Mouse (Mus musculus) lung, embryonic 15.5 days (tissue): ENCODE results near the gene Rdh7. TPM values are rescaled to one million over a fixed set of nuclear protein-coding genes. Genes with fewer than 3 reads are reported as not detected.
"Not testable (repeated sequence)": the region's sequence is repeated elsewhere in the genome, so short reads cannot be mapped to it uniquely, and the experiment has no call there.

Experiments used
- ATAC-seq: fragments of 200-750 bp; cut with Nextera tagmentation; 2 replicates; pipeline ENCODE4 v1.8.0; 2017; ENCODE audit warnings: moderate number of reproducible peaks, borderline replicate concordance; ENCODE audit not compliant: low FRiP score, low TSS enrichment; ENCODE audit errors: extremely low read depth
- H3K27ac ChIP-seq: fragments of 300-500 bp; sonication (generic); 2 replicates; pipeline ENCODE4 v1.5.1; 2015; ENCODE audit warnings: moderate library complexity, mild to moderate bottlenecking, inconsistent platforms
- H3K27me3 ChIP-seq: fragments of 300-500 bp; sonication (generic); 2 replicates; pipeline ENCODE4 v1.6.1; 2015; ENCODE audit warnings: inconsistent platforms
- H3K36me3 ChIP-seq: fragments of 300-500 bp; sonication (generic); 2 replicates; pipeline ENCODE4 v1.6.1; 2015; ENCODE audit warnings: inconsistent platforms
- H3K4me1 ChIP-seq: fragments of 300-500 bp; sonication (generic); 2 replicates; pipeline ENCODE4 v1.6.1; 2015; ENCODE audit warnings: inconsistent platforms
- H3K4me2 ChIP-seq: fragments of 300-500 bp; sonication (generic); 2 replicates; pipeline ENCODE4 v1.6.1; 2015; ENCODE audit warnings: inconsistent platforms, mild to moderate bottlenecking, moderate library complexity
- H3K4me3 ChIP-seq: fragments of 300-500 bp; sonication (generic); 2 replicates; pipeline ENCODE4 v1.5.1; 2015; ENCODE audit warnings: mild to moderate bottlenecking, inconsistent platforms
- H3K9ac ChIP-seq: fragments of 300-500 bp; sonication (generic); 2 replicates; pipeline ENCODE4 v1.6.1; 2015; ENCODE audit warnings: inconsistent platforms
- H3K9me3 ChIP-seq: fragments of 300-500 bp; sonication (generic); 2 replicates; pipeline ENCODE4 v1.6.1; 2016; ENCODE audit warnings: inconsistent platforms
- WGBS: fragments of 180-500 bp; shearing (Covaris S2); methylation state at CpG from one replicate; pipeline ENCODE4 v1.1.7; 2015; 5-methylcytosine and 5-hydroxymethylcytosine counted together
- polyA plus RNA-seq: library from polyadenylated mRNA; unstranded; fragments of >200 nt; fragmentation: Nextera tagmentation; extraction: Ambion mirVana; gene quantifications from 2 replicates; pipeline ENCODE4 v1.2.1, GENCODE M21; 2015

The Rdh7 gene
- polyA plus RNA-seq, 1 experiment from 2014 or later = not detected

- not testable (repeated sequence) for H3K4me3 ChIP-seq, H3K27me3 ChIP-seq, H3K4me1 ChIP-seq, ATAC-seq, H3K27ac ChIP-seq, H3K9me3 ChIP-seq, H3K4me2 ChIP-seq, H3K9ac ChIP-seq, H3K36me3 ChIP-seq
- WGBS = 84% methylated on average over 5 of the region's 5 CpGs
These were observed 42.7 kb downstream of the Rdh7 start for GRCm38 (mm10) chr10:127845945-127846344.

GRCm38 (mm10) chr10:127840776-127841175 is 47.8 kb downstream of the Rdh7 start:
- Histone ChIP-seq H3K4me1 (no peaks in the 10 kb centered on the region), H3K4me3 (no peak overlapping the region), H3K36me3 (no peaks in the 10 kb centered on the region), H3K27ac (no peak overlapping the region), H3K9me3 (no peaks in the 10 kb centered on the region), H3K27me3 (no peaks in the 10 kb centered on the region), H3K9ac (no peak overlapping the region), H3K4me2 (no peak overlapping the region)
- no peak for ATAC-seq
- WGBS = 59% methylated on average over 2 of the region's 2 CpGs

GRCm38 (mm10) chr10:127838539-127838938 is 50.1 kb downstream of the Rdh7 start:
- Histone ChIP-seq H3K36me3 (no peaks in the 10 kb centered on the region), H3K9me3 (no peaks in the 10 kb centered on the region)

GRCm38 (mm10) chr10:127837793-127838192 is 50.8 kb downstream of the Rdh7 start:
- 87% methylated on average over 5 of the region's 5 CpGs for WGBS
- not testable (repeated sequence) for ATAC-seq, H3K27me3 ChIP-seq, H3K9me3 ChIP-seq, H3K4me1 ChIP-seq, H3K4me3 ChIP-seq, H3K4me2 ChIP-seq, H3K36me3 ChIP-seq, H3K27ac ChIP-seq, H3K9ac ChIP-seq

More at GRCm38 (mm10) chr10:127838539-127838938, 50.1 kb downstream of the Rdh7 start:
- H3K9ac ChIP-seq = no peak overlapping the region
- H3K27ac ChIP-seq = no peak overlapping the region
- H3K4me1 ChIP-seq = no peaks in the 10 kb centered on the region
- no peak for ATAC-seq
- no peak overlapping the region for H3K4me3 ChIP-seq
- WGBS = 76% methylated on average over 2 of the region's 2 CpGs
- no peak overlapping the region for H3K4me2 ChIP-seq
- no peaks in the 10 kb centered on the region for H3K27me3 ChIP-seq

GRCm38 (mm10) chr10:127835292-127835691 is 53.3 kb downstream of the Rdh7 start:
- WGBS = 71% methylated on average over 5 of the region's 5 CpGs
- ATAC-seq = no peak

GRCm38 (mm10) chr10:127834186-127834585 is 54.4 kb downstream of the Rdh7 start:
- 86% methylated on average over 1 of the region's 1 CpGs for WGBS
- not testable (repeated sequence) for H3K36me3 ChIP-seq

More at GRCm38 (mm10) chr10:127835292-127835691, 53.3 kb downstream of the Rdh7 start:
- no peak overlapping the region for H3K4me2 ChIP-seq
- no peak overlapping the region for H3K4me3 ChIP-seq
- no peak overlapping the region for H3K27ac ChIP-seq
- H3K9me3 ChIP-seq = no peaks in the 10 kb centered on the region
- no peaks in the 10 kb centered on the region for H3K4me1 ChIP-seq
- H3K36me3 ChIP-seq = no peaks in the 10 kb centered on the region
- no peaks in the 10 kb centered on the region for H3K27me3 ChIP-seq
- H3K9ac ChIP-seq = no peak overlapping the region

More at GRCm38 (mm10) chr10:127834186-127834585, 54.4 kb downstream of the Rdh7 start:
- not testable (repeated sequence) for H3K4me1 ChIP-seq, H3K4me2 ChIP-seq, H3K9ac ChIP-seq, H3K9me3 ChIP-seq, H3K4me3 ChIP-seq, ATAC-seq, H3K27me3 ChIP-seq, H3K27ac ChIP-seq

Other genes with a start within 250 kb of the Rdh7 start
- gene Stat6, start 245.8 kb downstream of the Rdh7 start, polyA plus RNA-seq = 33.1 and 37.6 TPM in 2 replicates
- 11.8 TPM in 2 replicates for gene Nemp1, start 221.9 kb downstream of the Rdh7 start, polyA plus RNA-seq
- 14.2 and 15.4 TPM in 2 replicates for gene Nab2, start 220.2 kb downstream of the Rdh7 start, polyA plus RNA-seq
- 0.20 and 0.34 TPM in 2 replicates for gene Myo1a, start 183.6 kb downstream of the Rdh7 start, polyA plus RNA-seq
- not detected in 2 replicates for gene Tac2, start 164.3 kb downstream of the Rdh7 start, polyA plus RNA-seq
- gene Zbtb39, start 149.3 kb downstream of the Rdh7 start, polyA plus RNA-seq = 2.9 and 3.1 TPM in 2 replicates
- 10.4 and 11.8 TPM in 2 replicates for gene Gpr182, start 137.1 kb downstream of the Rdh7 start, polyA plus RNA-seq
- not detected in 2 replicates for gene Rdh1, start 129.1 kb downstream of the Rdh7 start, polyA plus RNA-seq
- gene Rdh16f1, start 129.0 kb downstream of the Rdh7 start, polyA plus RNA-seq = 0.15 TPM in 1 of 2 replicates, not detected in the other
- 0.15 TPM in 1 of 2 replicates, not detected in the other for gene Rdh9, start 112.4 kb downstream of the Rdh7 start, polyA plus RNA-seq
- gene Rdh16, start 87.7 kb downstream of the Rdh7 start, polyA plus RNA-seq = not detected in 2 replicates
- not detected in 2 replicates for gene Rdh19, start 38.9 kb downstream of the Rdh7 start, polyA plus RNA-seq
- not detected in 2 replicates for gene Rdh16f2, start 22.3 kb downstream of the Rdh7 start, polyA plus RNA-seq
- gene Sdr9c7, start 9.7 kb upstream of the Rdh7 start, polyA plus RNA-seq = not detected in 2 replicates
- not detected in 2 replicates for gene Hsd17b6, start 118.8 kb upstream of the Rdh7 start, polyA plus RNA-seq
- gene Prim1, start 126.4 kb upstream of the Rdh7 start, polyA plus RNA-seq = 90.2 and 93.0 TPM in 2 replicates
- 728 and 741 TPM in 2 replicates for gene Naca, start 146.8 kb upstream of the Rdh7 start, polyA plus RNA-seq
- gene Ptges3, start 170.1 kb upstream of the Rdh7 start, polyA plus RNA-seq = 550 and 564 TPM in 2 replicates
- gene Atp5b, start 194.5 kb upstream of the Rdh7 start, polyA plus RNA-seq = 2,263 and 2,267 TPM in 2 replicates
- gene Baz2a, start 202.8 kb upstream of the Rdh7 start, polyA plus RNA-seq = 10.6 and 11.0 TPM in 2 replicates